ENCODE assay signal across 10 mouse cellular contexts in the genomic region with DNA sequence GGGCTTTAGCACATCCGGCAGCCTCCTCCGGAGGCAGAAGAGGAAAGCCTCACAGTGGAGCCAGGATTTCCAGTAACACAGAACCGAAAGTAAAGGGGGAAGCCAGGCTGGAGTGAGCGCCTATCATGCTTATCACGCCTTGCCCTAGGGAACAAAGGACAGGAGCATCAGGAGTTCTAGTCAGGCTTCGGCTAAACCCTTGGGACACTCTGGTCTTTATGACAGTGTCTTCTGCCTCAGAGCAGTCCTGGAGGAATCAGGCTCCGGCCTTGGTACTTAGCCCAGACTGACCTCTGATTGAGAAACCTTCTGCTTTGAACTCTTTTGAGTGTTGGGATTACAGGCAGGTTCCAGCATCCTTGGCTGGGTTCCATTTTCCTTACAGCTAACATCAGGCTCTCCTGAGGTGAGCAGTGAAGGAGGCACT. TPM values are rescaled to one million over a fixed set of nuclear protein-coding genes. Genes with fewer than 3 reads are reported as not detected.
DNase-seq lines count a peak whose midpoint lies in the region; ATAC-seq and TF ChIP-seq lines count a peak whose summit lies in the region.
"Had no signal": no experiment of that assay in that cellular context is flagged by ENCODE, and none has a peak within 500 bp of the region (broad histone marks: within the 10 kb centered on the region; RNA-seq: fewer than 3 reads in every experiment).

No protein-coding gene starts in this region.

- intact Hi-C loops in heart, postnatal 14 days (cut with DNase I), result no loop called here

- H3K9me3 ChIP-seq in heart, embryonic 12.5 days (replicated peaks), result no peaks in the 10 kb centered on the region
- no peaks in the 10 kb centered on the region for H3K9me3 ChIP-seq in heart, embryonic 16.5 days (replicated peaks; ENCODE audit: control insufficient read depth, low read length)
- no peaks in the 10 kb centered on the region for H3K9me3 ChIP-seq in liver, postnatal 0 days (ENCODE audit: low read length)
- H3K9me3 ChIP-seq: limb, embryonic 15.5 days; neural tube, embryonic 13.5 days had no signal

- peak overlapping the region; percentile 61; the same call in 1 of the 2 replicates for H3K27ac ChIP-seq in heart, embryonic 12.5 days (ENCODE audit: poor library complexity, severe bottlenecking)
- 0 out of 2 replicates have a peak overlapping the region, but pooled peaks have one; percentile 19 for H3K27ac ChIP-seq in heart, embryonic 16.5 days (ENCODE audit: low read length)
- H3K27ac ChIP-seq in liver, postnatal 0 days (ENCODE audit: low read depth), result peak overlapping the region; percentile 90
- H3K27ac ChIP-seq: limb, embryonic 15.5 days; neural tube, embryonic 13.5 days had no signal

- no peak for TF ChIP-seq CTCF in liver, postnatal 0 days (IDR thresholded peaks at IDR 0.05; ENCODE audit: low read depth)

- no peak for ATAC-seq in heart, embryonic 12.5 days (ENCODE audit: insufficient number of reproducible peaks, low FRiP score)
- ATAC-seq in heart, embryonic 16.5 days (replicated peaks; ENCODE audit: extremely low read depth, insufficient read depth, low FRiP score), result no peak
- no peak for ATAC-seq in liver, postnatal 0 days
- ATAC-seq in megakaryocyte-erythroid progenitor cell, adult 5-6 weeks (replicated peaks; ENCODE audit: low FRiP score, low TSS enrichment, poor library complexity, severe bottlenecking), result no peak

- no peak for DNase-seq in heart, postnatal 14 days
- DNase-seq in NIH3T3 (ENCODE audit: low read depth) (peak; percentile 41), MN1 (ENCODE audit: low spot score) (no peak)
- DNase-seq in liver, postnatal 0 days, result no peak
- DNase-seq in thymus, postnatal 10 days (ENCODE audit: low spot score in 2 of 2), result no peak

- no peak for TF ChIP-seq EP300 in liver, postnatal 0 days (IDR thresholded peaks at IDR 0.05; ENCODE audit: low read depth)

- no peaks in the 10 kb centered on the region for H3K27me3 ChIP-seq in heart, embryonic 12.5 days (replicated peaks)
- H3K27me3 ChIP-seq in heart, embryonic 16.5 days (ENCODE audit: control insufficient read depth, insufficient read depth, low read length), result no peaks in the 10 kb centered on the region
- H3K27me3 ChIP-seq in liver, postnatal 0 days (ENCODE audit: insufficient read depth, low read length), result no peaks in the 10 kb centered on the region
- H3K27me3 ChIP-seq: limb, embryonic 15.5 days; neural tube, embryonic 13.5 days had no signal

- no peak overlapping the region for H3K4me3 ChIP-seq in heart, embryonic 12.5 days
- no peak overlapping the region for H3K4me3 ChIP-seq in heart, embryonic 16.5 days (ENCODE audit: low read length)
- H3K4me3 ChIP-seq in liver, postnatal 0 days (ENCODE audit: low read depth, low read length), result no peak overlapping the region
- H3K4me3 ChIP-seq: limb, embryonic 15.5 days; neural tube, embryonic 13.5 days had no signal

- H3K4me2 ChIP-seq in heart, embryonic 12.5 days, result no peak overlapping the region
- H3K4me2 ChIP-seq in heart, embryonic 16.5 days (ENCODE audit: low read depth, low read length), result no peak overlapping the region
- H3K4me2 ChIP-seq in liver, postnatal 0 days (ENCODE audit: low read depth, low read length), result no peak overlapping the region; the same call in 1 of the 2 replicates
- H3K4me2 ChIP-seq: limb, embryonic 15.5 days; neural tube, embryonic 13.5 days had no signal

- H3K4me1 ChIP-seq in heart, embryonic 12.5 days (replicated peaks), result peaks cover 67% of the 10 kb centered on the region
- H3K4me1 ChIP-seq in heart, embryonic 16.5 days (ENCODE audit: control insufficient read depth, insufficient read depth, low read length), result peaks cover 24% of the 10 kb centered on the region
- peaks cover 70% of the 10 kb centered on the region for H3K4me1 ChIP-seq in liver, postnatal 0 days (ENCODE audit: insufficient read depth)

- H3K9ac ChIP-seq in heart, embryonic 12.5 days, result peak overlapping the region; percentile 16; the same call in 1 of the 2 replicates
- H3K9ac ChIP-seq in heart, embryonic 16.5 days (ENCODE audit: low read length), result no peak overlapping the region
- peak overlapping the region; percentile 26; the same call in 1 of the 2 replicates for H3K9ac ChIP-seq in liver, postnatal 0 days (replicated peaks)
- H3K9ac ChIP-seq: limb, embryonic 15.5 days; neural tube, embryonic 13.5 days had no signal

- no peaks in the 10 kb centered on the region for H3K36me3 ChIP-seq in heart, embryonic 12.5 days
- no peaks in the 10 kb centered on the region for H3K36me3 ChIP-seq in heart, embryonic 16.5 days (ENCODE audit: control insufficient read depth, insufficient read depth)
- no peaks in the 10 kb centered on the region for H3K36me3 ChIP-seq in liver, postnatal 0 days (replicated peaks; ENCODE audit: insufficient read depth, low read length)
- H3K36me3 ChIP-seq: limb, embryonic 15.5 days; neural tube, embryonic 13.5 days had no signal

- 31% methylated on average over 7 of the region's 7 CpGs for WGBS in heart, embryonic 12.5 days
- WGBS in heart, embryonic 16.5 days, result 37% methylated on average over 7 of the region's 7 CpGs
- WGBS in liver, postnatal 0 days (ENCODE audit: insufficient replicate concordance), result 36% methylated on average over 7 of the region's 7 CpGs

RNA-seq across cellular contexts. Expression of a gene that starts 48.4 kb away (rescaled TPM):
- 25.1 and 27.0 TPM in 2 replicates for polyA plus RNA-seq in heart, embryonic 12.5 days (2016; fragmentation: Nextera tagmentation; extraction: Ambion mirVana)
- total RNA-seq in heart, postnatal 14 days (2021), result 10 to 100 TPM; 30.8 to 33.7 TPM
- 14.4 and 15.7 TPM in 2 replicates for polyA plus RNA-seq in heart, embryonic 16.5 days (2015; fragmentation: Nextera tagmentation; extraction: Ambion mirVana)
- 35.6 and 57.1 TPM in 2 replicates for polyA plus RNA-seq in liver, postnatal 0 days (2015; fragmentation: Nextera tagmentation; extraction: Ambion mirVana)
- total RNA-seq in megakaryocyte-erythroid progenitor cell, adult 5-6 weeks (2014; fragmentation: Nextera tagmentation), result 33.2 and 48.8 TPM in 2 replicates
- total RNA-seq in megakaryocyte-erythroid progenitor cell, adult 5-6 weeks (2017), result 96.9 and 106 TPM in 2 replicates

Comparison
In these comparisons a context has a peak if more than half of its experiments do, and no peak if none do; other contexts are left out.
1. H3K27ac ChIP-seq: peak in every context shown above with its lines; median percentile 90 in liver, postnatal 0 days; 61 in heart, embryonic 12.5 days; 19 in heart, embryonic 16.5 days.